Mouse (Mus musculus) embryonic fibroblast, embryonic 13.5 days (primary cell): ENCODE results near the gene C530008M17Rik. TPM values are rescaled to one million over a fixed set of nuclear protein-coding genes. Genes with fewer than 3 reads are reported as not detected.

Experiments
- H3K27ac ChIP-seq: 2 replicates; pipeline ENCODE4 v1.5.1; 2012; ENCODE audit warnings: low read length, control low read depth, inconsistent platforms; ENCODE audit not compliant: insufficient read depth
- H3K4me1 ChIP-seq: 2 replicates; pipeline ENCODE4 v1.6.1; 2011; ENCODE audit warnings: low read length; ENCODE audit not compliant: control insufficient read depth, insufficient read depth
- H3K4me3 ChIP-seq: 2 replicates; pipeline ENCODE4 v1.5.1; 2011; ENCODE audit warnings: mild to moderate bottlenecking, control low read depth, low read length; ENCODE audit not compliant: insufficient read depth
- CTCF ChIP-seq: IDR thresholded peaks from 2 replicates; pipeline ENCODE4 v1.5.1; 2011; ENCODE audit warnings: mild to moderate bottlenecking, control low read depth, low read length, moderate library complexity, borderline replicate concordance; ENCODE audit not compliant: insufficient read depth
- POLR2A ChIP-seq: IDR thresholded peaks from 2 replicates; pipeline ENCODE4 v1.6.1; 2011; ENCODE audit warnings: low read depth, mild to moderate bottlenecking, control low read depth, low read length, moderate library complexity
- polyA plus RNA-seq: library from polyadenylated mRNA; stranded (reverse); fragments of >200 nt; gene quantifications from 2 replicates; pipeline ENCODE4 v1.2.4, GENCODE M21; 2011; ENCODE audit warnings: low read depth; ENCODE audit not compliant: missing spikeins, insufficient read length

The C530008M17Rik gene
- polyA plus RNA-seq, 1 experiment = 17.9 TPM

DNA sequence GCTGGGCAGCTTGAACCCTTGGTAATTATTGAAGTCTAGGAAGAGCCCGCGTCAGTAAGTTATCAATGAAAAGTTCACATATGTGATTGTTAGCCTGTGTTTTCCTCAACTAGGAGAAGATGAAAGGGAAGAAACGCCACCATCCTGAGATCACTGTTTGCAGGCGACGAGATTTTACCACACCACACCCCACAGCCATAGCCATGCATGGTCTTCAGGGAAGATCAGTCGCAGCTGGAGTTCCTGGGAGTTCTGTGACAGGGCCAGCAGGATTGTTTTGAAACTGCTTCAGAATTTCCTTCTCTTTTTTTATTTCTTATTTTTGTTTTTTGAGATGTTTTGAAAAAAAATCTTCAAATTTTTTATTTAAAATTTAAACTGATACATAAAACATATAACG is 8.6 kb downstream of the C530008M17Rik start:
- no peak for TF ChIP-seq POLR2A
- no peaks in the 10 kb centered on the region for H3K4me1 ChIP-seq

DNA sequence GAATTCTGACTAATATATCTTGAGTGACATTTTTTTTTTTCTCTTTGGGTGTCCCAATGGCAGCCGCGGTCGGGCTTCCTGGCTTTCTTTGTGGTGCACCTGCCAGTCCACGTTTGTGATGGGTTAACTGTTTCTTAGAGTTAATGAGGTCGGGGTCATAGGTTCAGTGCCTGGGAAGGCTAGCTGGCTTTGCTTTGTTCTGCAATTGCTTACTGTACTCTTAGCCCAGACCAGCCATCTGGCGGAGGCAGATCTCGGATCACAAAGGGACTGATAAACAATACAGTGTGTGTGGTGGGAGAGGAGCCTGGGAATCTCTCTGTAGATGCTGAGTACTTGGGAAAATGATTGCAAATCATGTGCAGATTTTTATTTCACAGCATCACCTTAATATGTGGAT is 9.1 kb downstream of the C530008M17Rik start:
- TF ChIP-seq POLR2A (no peak), CTCF (no peak)
- no peaks in the 10 kb centered on the region for H3K4me1 ChIP-seq
- no peak overlapping the region for H3K27ac ChIP-seq
- H3K4me3 ChIP-seq = no peak overlapping the region

More for the DNA sequence above, 8.6 kb downstream of the C530008M17Rik start:
- H3K27ac ChIP-seq = no peak overlapping the region
- H3K4me3 ChIP-seq = no peak overlapping the region

DNA sequence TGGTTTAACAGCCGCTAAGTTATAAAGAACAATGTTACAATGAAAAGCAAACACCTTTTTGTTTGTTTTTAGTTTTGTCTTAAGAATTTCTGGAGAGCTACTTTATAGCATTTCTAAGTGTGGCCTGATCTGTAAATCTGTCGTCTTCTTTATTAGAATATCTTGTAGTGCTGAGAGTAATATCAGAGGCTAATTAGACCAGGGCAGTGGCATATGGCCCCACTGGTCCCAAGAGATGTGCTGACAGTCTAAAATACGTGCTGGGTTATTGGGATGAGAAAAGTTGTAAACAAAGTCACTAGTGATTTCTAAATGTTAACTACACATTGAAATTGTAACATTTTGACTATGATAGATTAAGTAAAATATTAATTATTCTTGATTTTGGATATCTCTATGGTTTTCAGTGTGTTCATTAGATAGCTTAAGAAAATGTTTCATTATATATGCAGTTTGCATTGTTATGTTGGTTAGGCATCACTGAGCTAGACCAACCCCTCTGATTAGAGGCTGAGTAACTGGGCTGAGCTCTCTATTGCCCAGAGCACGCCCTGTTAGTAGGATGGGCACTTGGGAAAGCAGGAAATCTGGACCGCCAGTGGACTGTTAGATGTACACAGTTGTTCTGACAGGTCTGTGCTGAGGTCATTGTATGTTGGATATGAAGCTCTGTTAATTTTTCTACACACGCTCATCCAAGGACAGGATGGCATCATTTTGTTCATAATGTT is 9.9 kb downstream of the C530008M17Rik start:
- TF ChIP-seq CTCF = no peak
- TF ChIP-seq POLR2A = no peak
- no peak overlapping the region for H3K27ac ChIP-seq
- H3K4me1 ChIP-seq = no peaks in the 10 kb centered on the region
- no peak overlapping the region for H3K4me3 ChIP-seq

DNA sequence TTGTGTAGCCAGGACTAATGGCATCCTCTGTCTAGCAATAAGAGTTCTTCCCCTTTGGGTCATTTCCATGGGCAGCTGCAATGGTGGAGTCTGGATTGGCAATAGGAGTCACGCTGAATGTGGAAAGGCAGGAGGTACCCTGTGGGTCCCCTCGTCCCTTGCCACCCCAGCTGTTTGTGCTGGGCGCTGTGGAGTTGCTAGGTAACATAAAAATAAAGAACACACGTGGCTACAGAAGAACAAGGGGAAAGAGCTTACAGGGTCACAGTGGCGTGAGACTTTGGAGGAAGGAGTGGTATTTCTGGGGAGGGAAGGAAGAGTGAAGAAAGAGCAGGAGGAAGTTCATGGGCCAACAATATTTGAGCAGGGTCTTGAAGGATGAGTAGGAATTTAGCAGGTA is 11.8 kb downstream of the C530008M17Rik start:
- no peaks in the 10 kb centered on the region for H3K4me1 ChIP-seq
- no peak overlapping the region for H3K4me3 ChIP-seq
- TF ChIP-seq POLR2A = no peak
- TF ChIP-seq CTCF = no peak
- H3K27ac ChIP-seq = no peak overlapping the region

DNA sequence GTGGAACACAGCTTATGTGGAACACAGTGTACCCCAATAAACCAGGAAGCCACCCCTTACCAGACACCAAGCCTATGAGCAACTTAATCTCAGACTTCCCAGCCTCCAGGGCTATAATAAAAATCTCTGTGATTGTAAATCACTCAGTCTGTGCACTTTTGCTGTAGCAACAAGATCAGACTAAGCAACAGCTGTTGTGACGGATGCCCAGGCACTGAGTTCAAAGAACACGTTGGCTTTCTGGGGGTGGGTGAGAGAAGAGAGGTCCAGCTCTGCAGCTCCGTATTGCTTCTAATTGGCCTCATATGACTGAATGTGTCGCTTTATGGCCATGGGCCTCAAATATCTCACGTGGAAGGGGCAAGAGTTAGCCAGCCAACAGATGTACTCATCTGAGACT is 12.2 kb downstream of the C530008M17Rik start:
- Histone ChIP-seq H3K27ac (no peak overlapping the region), H3K4me1 (no peaks in the 10 kb centered on the region), H3K4me3 (no peak overlapping the region)
- TF ChIP-seq CTCF (no peak), POLR2A (no peak)

DNA sequence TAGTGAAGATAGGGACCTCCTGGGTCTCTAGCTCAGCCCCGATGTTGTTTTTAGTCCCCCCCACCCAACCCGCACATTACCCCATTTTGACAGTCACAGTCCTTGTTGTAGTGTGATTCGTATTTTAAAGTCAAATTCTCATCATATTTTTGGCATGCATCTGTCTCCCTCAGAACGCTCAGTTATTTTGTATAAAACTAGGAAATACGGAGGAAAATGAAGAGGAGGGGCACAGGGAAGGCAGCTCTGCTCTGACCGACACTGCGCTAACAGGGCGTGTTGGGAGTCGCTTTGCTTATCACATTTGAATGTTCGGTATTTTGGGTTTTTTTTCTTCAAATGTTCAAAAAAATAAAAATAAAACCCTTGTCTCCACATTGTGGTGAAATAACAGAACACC is 13.9 kb downstream of the C530008M17Rik start:
- no peak overlapping the region for H3K4me3 ChIP-seq
- no peak overlapping the region for H3K27ac ChIP-seq
- H3K4me1 ChIP-seq = no peaks in the 10 kb centered on the region
- no peak for TF ChIP-seq POLR2A
- no peak for TF ChIP-seq CTCF

DNA sequence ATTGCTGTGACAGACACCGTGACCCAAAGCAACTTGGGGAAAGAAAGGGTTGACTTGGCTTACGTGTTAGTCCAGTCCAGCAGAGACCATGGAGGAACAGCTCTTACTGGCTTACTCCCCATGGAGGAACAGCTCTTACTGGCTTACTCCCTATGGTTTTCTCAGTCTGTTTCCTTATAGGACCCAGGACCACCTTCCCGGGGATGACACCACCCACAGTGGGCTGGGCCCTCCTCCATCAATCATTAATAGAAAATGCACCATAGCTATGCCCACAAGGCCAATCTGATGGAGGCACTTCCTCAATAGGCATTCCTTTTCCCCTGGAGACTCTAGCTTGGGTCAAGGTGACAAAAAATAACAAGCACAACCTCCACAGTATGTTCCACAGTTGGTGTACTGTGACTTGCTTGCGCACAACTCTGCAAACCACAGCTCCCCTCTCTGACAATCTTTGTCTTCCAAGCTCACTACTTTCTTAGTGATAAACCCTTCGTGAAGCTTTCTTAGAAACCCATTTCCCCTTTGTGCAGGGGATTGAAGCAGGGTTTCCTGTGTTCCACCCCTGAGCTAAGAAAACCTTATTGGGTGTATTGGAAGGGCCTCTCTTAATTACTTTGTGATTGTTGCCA is 17.8 kb downstream of the C530008M17Rik start:
- no peak overlapping the region for H3K27ac ChIP-seq
- H3K4me3 ChIP-seq = no peak overlapping the region
- H3K4me1 ChIP-seq = no peaks in the 10 kb centered on the region
- TF ChIP-seq POLR2A (no peak), CTCF (no peak)

DNA sequence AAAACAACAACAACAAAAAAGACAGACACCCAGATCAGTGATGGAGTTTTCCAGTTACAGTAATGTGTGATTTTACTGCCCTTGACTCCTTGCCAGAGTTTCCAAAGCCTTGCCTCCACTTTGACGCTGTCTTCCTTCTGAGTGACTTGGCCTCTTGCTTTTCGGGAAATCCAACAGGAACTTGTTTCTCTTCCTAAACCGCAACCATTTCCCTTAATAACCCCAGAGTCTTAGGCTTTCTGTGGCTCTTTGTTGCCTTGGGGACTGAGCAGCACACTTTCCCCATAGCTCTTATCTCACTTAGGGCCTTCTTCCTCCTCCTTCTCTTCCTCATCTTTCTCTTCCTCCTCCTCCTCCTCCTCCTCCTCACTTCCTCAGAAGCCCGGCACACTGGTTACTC is 19.1 kb downstream of the C530008M17Rik start:
- Histone ChIP-seq H3K4me1 (no peaks in the 10 kb centered on the region), H3K4me3 (no peak overlapping the region), H3K27ac (no peak overlapping the region)
- TF ChIP-seq CTCF = no peak
- no peak for TF ChIP-seq POLR2A

DNA sequence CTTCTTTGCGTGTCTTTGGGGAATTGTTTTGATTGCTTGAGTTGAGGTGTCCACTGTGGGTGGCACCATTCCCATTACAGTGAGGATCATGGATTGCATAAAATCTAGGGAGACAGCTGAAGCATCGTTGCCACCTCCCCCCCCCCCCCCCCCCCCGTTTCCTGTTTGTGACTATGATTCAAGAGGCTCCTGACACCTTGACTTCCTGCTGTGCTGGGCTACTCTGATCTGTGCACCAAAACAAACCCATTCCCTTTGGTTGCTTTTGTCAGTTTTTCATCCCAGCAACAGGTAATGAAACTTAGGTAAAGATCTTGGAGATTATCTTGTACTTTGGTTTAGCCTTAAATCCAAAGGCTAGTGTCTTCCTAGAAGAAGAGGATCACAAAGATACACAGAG is 24.6 kb downstream of the C530008M17Rik start:
- no peak for TF ChIP-seq CTCF
- TF ChIP-seq POLR2A = no peak
- peaks cover 4% of the 10 kb centered on the region for H3K4me1 ChIP-seq
- no peak overlapping the region for H3K4me3 ChIP-seq
- H3K27ac ChIP-seq = no peak overlapping the region

DNA sequence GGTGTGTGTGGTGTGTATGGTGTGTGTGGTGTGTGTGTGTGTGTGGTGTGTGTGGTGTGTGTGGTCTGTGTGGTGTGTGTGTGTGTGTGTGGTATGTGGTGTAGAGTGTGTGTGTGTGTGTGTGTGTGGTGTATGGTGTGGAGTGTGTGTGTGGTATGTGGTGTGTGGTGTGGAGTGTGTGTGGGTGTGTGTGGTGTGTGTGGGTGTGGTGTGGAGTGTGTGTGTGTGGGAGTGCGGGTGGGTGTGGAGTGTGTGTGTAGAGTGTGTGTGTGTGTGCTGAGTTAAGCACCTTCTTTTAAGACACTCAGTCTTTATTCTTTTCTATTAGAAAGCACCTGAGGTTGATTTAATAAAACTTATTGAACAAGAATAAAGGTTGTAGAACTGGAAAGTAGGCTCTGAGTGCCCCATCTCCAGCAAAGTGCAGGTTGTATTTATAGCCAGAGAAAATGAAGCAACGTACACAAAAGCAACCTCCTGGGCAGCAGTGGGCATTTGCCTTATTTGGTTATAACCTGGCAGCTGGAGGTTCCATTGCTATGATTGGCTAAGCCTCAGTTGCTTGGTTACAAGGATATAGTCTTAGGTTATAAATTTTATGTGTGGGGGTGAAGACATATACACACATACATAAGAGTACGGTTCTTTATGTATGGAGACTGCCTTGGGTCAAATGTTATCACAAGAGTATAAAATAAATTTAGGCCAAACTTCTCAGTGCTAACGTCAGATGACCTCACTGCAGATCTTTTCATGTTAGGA is 25.8 kb downstream of the C530008M17Rik start:
- Histone ChIP-seq H3K27ac (no peak overlapping the region), H3K4me1 (peaks cover 4% of the 10 kb centered on the region), H3K4me3 (no peak overlapping the region)
- no peak for TF ChIP-seq POLR2A
- no peak for TF ChIP-seq CTCF
